Mouse (Mus musculus): ENCODE measurements around the gene Fbxw17. TPM values are rescaled to one million over a fixed set of nuclear protein-coding genes. Genes with fewer than 3 reads are reported as not detected.
"Not testable (repeated sequence)": the region's sequence is repeated elsewhere in the genome, so short reads cannot be mapped to it uniquely, and the experiment has no call there.

Gene Fbxw17
- 17.6 and 26.5 TPM in 2 replicates for total RNA-seq (2012; rRNA removed)

GRCm38 (mm10) chr13:50417389-50418183 lies at the start of gene Fbxw17:
Fbxw17 (plus strand) TSS chr13:50417864.
- Histone ChIP-seq H3K36me3 (ENCODE audit: control insufficient read depth, insufficient read depth, low read length, poor library complexity, severe bottlenecking) (peaks cover 6% of the 10 kb centered on the region; the same call in 1 of the 2 replicates), H3K9me3 (ENCODE audit: control insufficient read depth, insufficient read depth, low read depth, low read length) (no peaks in the 10 kb centered on the region), H3K4me1 (ENCODE audit: control insufficient read depth in 2 of 2, insufficient read depth in 2 of 2, low read length in 2 of 2, poor library complexity in 1 of 2) (no peaks in the 10 kb centered on the region), H3K27ac (ENCODE audit: insufficient read depth, low read depth, low read length, poor library complexity, severe bottlenecking) (no peak within 1 kb of the TSS), H3K9ac (ENCODE audit: insufficient read depth, low read depth, low read length, poor library complexity, severe bottlenecking) (peak within 1 kb of the TSS; percentile 83), H3K4me3 (ENCODE audit: insufficient read depth in 1 of 2, low read depth in 1 of 2, low read length in 2 of 2, poor library complexity in 1 of 2, severe bottlenecking in 1 of 2) (peak within 1 kb of the TSS; percentile 81 to 87)
- TF ChIP-seq ZNF384 (IDR thresholded peaks at IDR 0.05; ENCODE audit: low read depth, low read length): no peak
- no peak for TF ChIP-seq CHD2 (IDR thresholded peaks at IDR 0.05; ENCODE audit: low read depth, low read length)
- no peak for TF ChIP-seq MAFK (IDR thresholded peaks at IDR 0.05; ENCODE audit: insufficient read depth, low read depth, low read length)
- TF ChIP-seq ZC3H11A (IDR thresholded peaks at IDR 0.05; ENCODE audit: borderline replicate concordance, low read depth, low read length): no peak
- TF ChIP-seq HCFC1 (IDR thresholded peaks at IDR 0.05; ENCODE audit: borderline replicate concordance, insufficient read depth, low read length): no peak
- in situ Hi-C loops (cut with MboI; ENCODE audit: low sequenced_read_pairs in 2 of 2, unreplicated experiment in 2 of 2): no loop called here
- DNase-seq (ENCODE audit: low read depth, low spot score): peak; percentile 39

- H3K9me3 ChIP-seq (ENCODE audit: control insufficient read depth, insufficient read depth, low read depth, low read length); in situ Hi-C loops (cut with MboI; ENCODE audit: low sequenced_read_pairs in 2 of 2, unreplicated experiment in 2 of 2); H3K4me3 ChIP-seq (ENCODE audit: insufficient read depth in 1 of 2, low read depth in 1 of 2, low read length in 2 of 2, poor library complexity in 1 of 2, severe bottlenecking in 1 of 2); H3K9ac ChIP-seq (ENCODE audit: insufficient read depth, low read depth, low read length, poor library complexity, severe bottlenecking); H3K4me1 ChIP-seq (ENCODE audit: control insufficient read depth in 2 of 2, insufficient read depth in 2 of 2, low read length in 2 of 2, poor library complexity in 1 of 2); H3K36me3 ChIP-seq (ENCODE audit: control insufficient read depth, insufficient read depth, low read length, poor library complexity, severe bottlenecking): not testable (repeated sequence)
- H3K27ac ChIP-seq (ENCODE audit: insufficient read depth, low read depth, low read length, poor library complexity, severe bottlenecking): peak overlapping the region; percentile 89
- TF ChIP-seq MAFK (IDR thresholded peaks at IDR 0.05; ENCODE audit: insufficient read depth, low read depth, low read length): peak; percentile 70
- peak; percentile 20 for DNase-seq (ENCODE audit: low read depth, low spot score)
Observed at GRCm38 (mm10) chr13:50372934-50373705, 44.5 kb upstream of the Fbxw17 start.

GRCm38 (mm10) chr13:50389146-50389545 lies 28.5 kb upstream of the Fbxw17 start:
- in situ Hi-C loops (cut with MboI; ENCODE audit: low sequenced_read_pairs in 2 of 2, unreplicated experiment in 2 of 2); H3K4me1 ChIP-seq (ENCODE audit: control insufficient read depth in 2 of 2, insufficient read depth in 2 of 2, low read length in 2 of 2, poor library complexity in 1 of 2); H3K4me3 ChIP-seq (ENCODE audit: insufficient read depth in 1 of 2, low read depth in 1 of 2, low read length in 2 of 2, poor library complexity in 1 of 2, severe bottlenecking in 1 of 2); H3K9ac ChIP-seq (ENCODE audit: insufficient read depth, low read depth, low read length, poor library complexity, severe bottlenecking); H3K9me3 ChIP-seq (ENCODE audit: control insufficient read depth, insufficient read depth, low read depth, low read length); H3K36me3 ChIP-seq (ENCODE audit: control insufficient read depth, insufficient read depth, low read length, poor library complexity, severe bottlenecking): not testable (repeated sequence)
- H3K27ac ChIP-seq (ENCODE audit: insufficient read depth, low read depth, low read length, poor library complexity, severe bottlenecking): 0 out of 2 replicates have a peak overlapping the region, but pooled peaks have one; percentile 22
- DNase-seq (ENCODE audit: low read depth, low spot score): peak; percentile 43

- peaks cover 13% of the 10 kb centered on the region; the same call in 1 of the 2 replicates for H3K36me3 ChIP-seq (ENCODE audit: control insufficient read depth, insufficient read depth, low read length, poor library complexity, severe bottlenecking)
- no peak for TF ChIP-seq CHD2 (IDR thresholded peaks at IDR 0.05; ENCODE audit: low read depth, low read length)
- no peak for TF ChIP-seq HCFC1 (IDR thresholded peaks at IDR 0.05; ENCODE audit: borderline replicate concordance, insufficient read depth, low read length)
- TF ChIP-seq MAFK (IDR thresholded peaks at IDR 0.05; ENCODE audit: insufficient read depth, low read depth, low read length): no peak
- no peaks in the 10 kb centered on the region for H3K4me1 ChIP-seq (ENCODE audit: control insufficient read depth in 2 of 2, insufficient read depth in 2 of 2, low read length in 2 of 2, poor library complexity in 1 of 2)
- no peaks in the 10 kb centered on the region for H3K9me3 ChIP-seq (ENCODE audit: control insufficient read depth, insufficient read depth, low read depth, low read length)
- H3K27ac ChIP-seq (ENCODE audit: insufficient read depth, low read depth, low read length, poor library complexity, severe bottlenecking): no peak overlapping the region
- no peak overlapping the region for H3K9ac ChIP-seq (ENCODE audit: insufficient read depth, low read depth, low read length, poor library complexity, severe bottlenecking)
- DNase-seq (ENCODE audit: low read depth, low spot score): no peak
- peak overlapping the region; percentile 81 to 87 for H3K4me3 ChIP-seq (ENCODE audit: insufficient read depth in 1 of 2, low read depth in 1 of 2, low read length in 2 of 2, poor library complexity in 1 of 2, severe bottlenecking in 1 of 2)
- in situ Hi-C loops (cut with MboI; ENCODE audit: low sequenced_read_pairs in 2 of 2, unreplicated experiment in 2 of 2): no loop called here
Observed at GRCm38 (mm10) chr13:50418421-50418820, 757 bp downstream of the Fbxw17 start.

Data from ES-E14 (cell line).